Mouse (Mus musculus): ENCODE measurements around the gene Plod1. TPM values are rescaled to one million over a fixed set of nuclear protein-coding genes. Genes with fewer than 3 reads are reported as not detected.

Gene Plod1
- polyA plus RNA-seq, 1 experiment, result 18.8 TPM

GRCm38 (mm10) chr4:147938148-147939096, 1.9 kb upstream of the Plod1 start:
- DNase-seq (ENCODE audit: extremely low spot score in 1 of 2, low spot score in 1 of 2), result no peak

- DNase-seq (ENCODE audit: extremely low spot score in 1 of 2, low spot score in 1 of 2), result no peak
Measured at GRCm38 (mm10) chr4:147937486-147937885, 919 bp upstream of the Plod1 start.

DNA sequence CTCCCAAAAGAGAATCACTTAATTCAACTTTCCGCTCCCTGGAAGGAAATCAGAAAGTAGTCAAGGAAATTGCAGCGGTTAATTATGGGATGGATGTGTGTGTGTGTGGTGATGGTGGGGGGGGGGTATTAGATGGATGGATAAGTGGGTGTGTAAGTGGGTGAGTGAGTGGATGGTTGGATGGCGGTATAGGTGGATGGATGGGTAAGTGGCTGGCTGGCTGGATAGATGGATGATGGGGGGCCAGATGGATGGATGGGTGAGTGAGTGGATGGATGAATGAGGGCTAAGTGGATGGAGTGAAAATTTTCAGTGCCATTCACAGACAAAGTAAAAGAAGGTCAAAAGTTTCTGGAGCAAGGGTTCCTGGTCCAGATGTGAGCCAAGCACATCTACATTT, 454 bp upstream of the Plod1 start:
- no peak for DNase-seq (ENCODE audit: extremely low spot score in 1 of 2, low spot score in 1 of 2)

DNA sequence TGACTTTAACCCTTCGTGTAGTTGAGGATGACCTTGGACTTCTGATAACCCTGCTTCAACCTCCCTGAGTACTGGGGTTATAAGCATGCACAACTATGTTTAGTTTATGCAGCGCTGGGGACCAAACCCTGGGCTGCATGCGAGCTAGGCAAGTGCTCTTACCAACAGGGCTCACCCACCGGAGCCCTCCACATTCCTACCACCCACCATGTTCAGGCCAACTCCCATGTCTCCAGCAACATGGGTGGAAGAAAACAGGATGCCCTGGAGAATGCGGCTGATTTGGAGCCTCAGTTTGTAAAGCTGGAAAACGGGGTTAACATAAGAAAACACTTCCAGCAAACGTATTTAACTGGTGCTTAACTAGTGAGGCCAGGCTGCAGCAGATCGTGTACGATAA, 663 bp downstream of the Plod1 start:
- no peak for DNase-seq (ENCODE audit: extremely low spot score in 1 of 2, low spot score in 1 of 2)

GRCm38 (mm10) chr4:147934611-147935010, 2.0 kb downstream of the Plod1 start:
- no peak for DNase-seq (ENCODE audit: extremely low spot score in 1 of 2, low spot score in 1 of 2)

- no peak for DNase-seq (ENCODE audit: extremely low spot score in 1 of 2, low spot score in 1 of 2)
Measured at GRCm38 (mm10) chr4:147934134-147934533, 2.4 kb downstream of the Plod1 start.

- no peak for DNase-seq (ENCODE audit: extremely low spot score in 1 of 2, low spot score in 1 of 2)
Measured at GRCm38 (mm10) chr4:147930946-147931345, 5.6 kb downstream of the Plod1 start.

DNA sequence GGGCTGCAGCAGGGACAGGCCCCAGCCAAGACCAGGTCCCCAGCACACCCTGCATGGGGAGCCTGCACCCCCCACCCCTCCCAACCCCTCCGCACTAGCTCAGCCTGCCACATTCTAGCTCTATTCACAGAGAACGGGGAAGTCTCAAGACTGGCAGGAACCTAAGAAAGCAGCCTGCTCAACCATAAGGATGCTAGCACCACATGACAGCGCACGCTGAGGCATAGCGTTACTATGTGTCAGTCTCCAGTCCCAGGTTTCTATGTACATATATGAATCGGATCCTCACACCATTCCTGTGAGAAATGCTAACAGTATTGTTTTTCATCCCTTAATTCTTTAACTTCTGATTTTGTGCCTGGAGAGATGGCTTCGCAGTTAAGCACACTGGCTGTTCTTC, 8.0 kb downstream of the Plod1 start:
- DNase-seq (ENCODE audit: extremely low spot score in 1 of 2, low spot score in 1 of 2), result no peak

- DNase-seq (ENCODE audit: extremely low spot score in 1 of 2, low spot score in 1 of 2), result no peak
Measured at GRCm38 (mm10) chr4:147928136-147928535, 8.4 kb downstream of the Plod1 start.

GRCm38 (mm10) chr4:147927705-147928104, 8.9 kb downstream of the Plod1 start:
- no peak for DNase-seq (ENCODE audit: extremely low spot score in 1 of 2, low spot score in 1 of 2)

- no peak for DNase-seq (ENCODE audit: extremely low spot score in 1 of 2, low spot score in 1 of 2)
Measured at GRCm38 (mm10) chr4:147922341-147922740, 14.2 kb downstream of the Plod1 start.

DNA sequence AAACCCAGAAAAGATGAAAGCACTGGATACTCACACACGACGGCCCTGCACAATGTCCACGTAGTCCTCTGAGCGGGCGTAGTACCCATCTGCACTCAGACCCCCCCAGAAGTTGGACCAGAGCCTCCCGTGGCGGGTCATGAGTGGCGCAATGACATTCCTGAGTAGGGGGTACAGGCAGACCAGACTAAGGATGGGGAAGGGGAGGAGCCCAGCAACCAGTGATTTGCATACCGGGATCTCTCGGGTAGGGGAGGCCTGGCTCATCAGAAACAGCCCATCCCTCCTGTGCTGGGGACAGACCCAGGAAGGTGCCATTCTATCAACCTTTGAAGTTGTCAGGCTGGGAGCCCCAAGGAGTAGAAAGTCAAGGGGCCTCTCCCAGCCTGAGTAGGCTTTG, 15.6 kb downstream of the Plod1 start:
- no peak for DNase-seq (ENCODE audit: extremely low spot score in 1 of 2, low spot score in 1 of 2)

DNA sequence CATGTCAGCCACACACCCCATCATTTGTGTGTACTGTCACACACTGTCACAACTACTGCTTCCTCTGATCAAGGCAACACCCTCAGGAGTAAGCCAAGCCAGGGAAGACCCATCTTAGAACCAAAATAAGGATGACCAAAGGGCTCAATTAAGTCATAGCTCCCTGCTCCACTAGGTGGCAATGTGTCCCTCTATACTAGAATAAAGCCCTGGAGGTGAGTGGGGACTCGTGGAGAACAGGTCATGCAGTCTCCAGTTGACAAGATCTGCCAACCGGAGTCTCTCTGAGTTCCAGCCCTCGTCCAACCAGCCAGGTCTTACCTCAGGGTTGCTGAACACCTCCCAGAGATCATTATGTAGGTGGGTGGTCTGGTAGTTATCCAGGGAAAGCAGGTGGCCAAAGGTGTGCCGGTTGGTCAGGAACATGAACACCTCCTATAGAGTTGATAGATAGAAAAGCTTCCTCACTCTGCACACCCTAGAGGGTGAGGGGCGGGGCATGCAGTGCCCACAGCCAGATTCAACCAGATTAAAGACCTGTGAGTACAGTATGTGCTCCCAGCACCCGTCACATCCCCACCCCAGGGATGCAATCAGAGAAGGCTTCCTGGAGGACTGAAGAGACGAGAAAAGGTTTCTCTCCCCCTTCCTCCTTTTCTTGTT, 18.0 kb downstream of the Plod1 start:
- peak in 1 of 2 experiments; percentile 71 for DNase-seq (ENCODE audit: extremely low spot score in 1 of 2, low spot score in 1 of 2)

DNA sequence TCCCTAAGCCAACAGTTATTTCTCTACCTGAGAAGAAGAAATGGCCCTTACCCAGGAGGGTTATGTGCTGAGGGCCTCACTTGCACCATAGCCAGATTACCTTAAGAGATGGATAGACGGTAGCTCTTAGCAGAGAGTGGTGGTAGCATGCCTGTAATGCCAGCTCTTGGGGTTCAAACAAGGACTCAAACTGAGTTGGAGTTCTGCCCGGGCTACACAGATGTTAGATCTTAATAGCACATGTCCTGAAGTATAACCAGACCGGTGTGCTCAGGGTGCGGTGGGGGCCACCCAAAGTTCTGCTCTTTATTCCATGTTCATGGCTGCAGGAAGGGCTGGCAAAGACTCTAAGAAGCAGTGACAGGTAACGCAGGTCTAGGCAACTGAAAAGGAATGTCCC, 27.1 kb downstream of the Plod1 start:
- no peak for DNase-seq (ENCODE audit: extremely low spot score in 1 of 2, low spot score in 1 of 2)

DNA sequence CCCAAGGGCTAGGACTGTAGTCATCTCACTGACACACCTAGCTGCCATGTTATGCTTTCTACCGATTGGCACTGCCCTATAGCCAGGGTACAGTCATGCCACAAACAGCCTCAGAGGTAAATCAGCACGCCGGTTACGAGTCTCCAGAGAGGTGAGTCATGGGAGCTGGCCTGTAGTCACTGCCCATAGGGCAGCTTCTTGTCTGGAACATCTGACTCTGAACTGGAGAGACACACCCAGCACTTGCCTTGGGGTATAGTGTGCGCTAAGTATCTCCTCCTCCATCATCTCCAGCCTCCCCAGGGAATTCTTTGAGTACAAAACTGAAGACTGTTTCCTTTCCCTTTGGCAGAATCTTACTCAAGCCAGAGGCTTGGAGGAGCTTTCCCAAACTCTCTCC, 30.3 kb downstream of the Plod1 start:
- no peak for DNase-seq (ENCODE audit: extremely low spot score in 1 of 2, low spot score in 1 of 2)

DNA sequence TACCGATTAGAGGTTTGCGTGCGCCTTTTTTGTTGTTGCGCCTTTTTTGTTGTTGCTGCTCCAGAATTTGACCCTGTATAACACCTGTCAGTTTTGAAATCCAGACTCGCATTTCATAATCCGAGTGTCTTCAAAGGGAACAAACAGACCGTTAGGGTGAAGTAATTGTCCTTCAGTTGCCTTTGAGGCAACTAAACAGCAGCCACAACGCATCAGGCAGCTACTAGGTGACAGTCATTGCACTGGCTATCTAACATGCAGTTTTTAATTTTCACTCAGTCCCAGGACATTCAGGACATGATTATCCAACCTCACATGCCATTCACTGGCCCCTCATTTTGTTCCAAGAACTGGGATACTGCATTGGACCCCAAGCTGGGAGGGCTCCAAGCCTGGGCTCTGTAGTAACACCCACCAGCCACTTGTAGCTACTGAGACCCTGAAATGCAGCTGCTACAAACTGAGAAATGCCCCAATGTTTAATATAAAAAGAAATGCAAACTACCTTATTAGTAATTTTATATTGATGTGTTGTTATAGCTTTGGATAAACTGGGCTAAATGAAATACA, 31.4 kb downstream of the Plod1 start:
- DNase-seq (ENCODE audit: extremely low spot score in 1 of 2, low spot score in 1 of 2), result no peak

DNA sequence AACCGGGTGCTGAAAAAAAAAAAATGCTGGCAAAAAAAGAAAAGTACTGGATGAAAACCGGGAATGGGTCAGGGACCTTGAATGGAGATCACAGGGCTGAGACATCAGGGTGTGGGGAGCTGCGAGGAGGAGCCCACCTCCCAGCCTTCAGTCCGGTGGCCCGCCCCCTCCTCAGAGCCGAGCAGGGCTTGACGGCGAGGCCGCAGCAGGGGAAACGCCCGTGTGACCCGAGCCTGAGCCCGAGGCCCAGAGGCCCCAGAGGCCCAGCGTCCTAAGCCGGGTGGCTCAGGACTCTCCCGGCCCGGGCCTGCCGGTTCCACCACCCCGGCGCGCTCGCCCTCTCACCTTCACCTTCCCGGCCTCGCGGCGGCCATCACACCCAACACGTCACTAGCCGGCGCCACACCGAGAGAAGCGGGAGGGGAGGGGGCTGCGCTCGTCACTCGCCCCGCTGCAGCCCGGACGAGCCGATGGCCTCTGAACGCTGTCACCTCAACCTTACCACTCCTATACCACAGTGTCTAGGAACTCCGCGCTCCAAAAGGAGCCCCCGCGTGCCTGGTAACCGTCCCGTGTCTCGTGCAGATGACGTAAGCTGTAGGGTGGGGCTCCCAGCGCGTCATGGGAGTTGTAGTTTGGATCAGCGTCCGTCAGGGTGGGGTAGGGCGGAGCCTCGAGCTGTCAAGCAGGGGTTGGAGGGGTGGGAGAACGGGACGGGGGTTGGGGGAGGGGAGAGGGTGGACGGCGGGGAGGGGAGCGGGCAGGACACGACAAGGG, 32.1 kb downstream of the Plod1 start, which contains the start of gene Mfn2:
Gene Mfn2, minus strand, starts transcription at position 392 of the 777 bp plus-strand sequence.
- DNase-seq (ENCODE audit: extremely low spot score in 1 of 2, low spot score in 1 of 2), result peak; percentile 86 to 91

GRCm38 (mm10) chr4:147903601-147904000, 33.0 kb downstream of the Plod1 start:
- DNase-seq (ENCODE audit: extremely low spot score in 1 of 2, low spot score in 1 of 2), result no peak

- DNase-seq (ENCODE audit: extremely low spot score in 1 of 2, low spot score in 1 of 2), result no peak
Measured at GRCm38 (mm10) chr4:147902906-147903500, 33.6 kb downstream of the Plod1 start.

- no peak for DNase-seq (ENCODE audit: extremely low spot score in 1 of 2, low spot score in 1 of 2)
Measured at GRCm38 (mm10) chr4:147900452-147900851, 36.1 kb downstream of the Plod1 start.

All from frontal cortex, adult 2 months (tissue).